Mouse (Mus musculus) left cerebral cortex, postnatal 4 days (tissue): ENCODE data around the gene Slc38a7. TPM values are rescaled to one million over a fixed set of nuclear protein-coding genes. Genes with fewer than 3 reads are reported as not detected.
A peak's percentile ranks its signal among the peaks of the same experiment; 100 is the strongest.
"Not testable (repeated sequence)": the region's sequence is repeated elsewhere in the genome, so short reads cannot be mapped to it uniquely, and the experiment has no call there.

Source experiments
- DNase-seq: peaks from one replicate; pipeline ENCODE4 v3.0.0-alpha.2; 2022
- intact Hi-C: fragments of 180-260 bp; cut with DNase I; formaldehyde crosslinking; loops from one replicate; pipeline ENCODE4 v1.15.1; 2025
- total RNA-seq, 2 experiments: library from RNA; stranded (reverse); gene quantifications; 2 replicates each; pipeline ENCODE4 v1.2.3; 2021

Gene Slc38a7
- total RNA-seq = 10 to 100 TPM; 42.5 to 43.2 TPM

- DNase-seq = peak; percentile 55
- intact Hi-C loops = no loop called here
These were observed at the start of gene Slc38a7 for GRCm38 (mm10) chr8:95853102-95853843. Gene Slc38a7 (minus strand): TSS chr8:95853539.

- DNase-seq = no peak
- intact Hi-C loops = no loop called here
These were observed 48.5 kb upstream of the Slc38a7 start for GRCm38 (mm10) chr8:95901864-95902263.

DNA sequence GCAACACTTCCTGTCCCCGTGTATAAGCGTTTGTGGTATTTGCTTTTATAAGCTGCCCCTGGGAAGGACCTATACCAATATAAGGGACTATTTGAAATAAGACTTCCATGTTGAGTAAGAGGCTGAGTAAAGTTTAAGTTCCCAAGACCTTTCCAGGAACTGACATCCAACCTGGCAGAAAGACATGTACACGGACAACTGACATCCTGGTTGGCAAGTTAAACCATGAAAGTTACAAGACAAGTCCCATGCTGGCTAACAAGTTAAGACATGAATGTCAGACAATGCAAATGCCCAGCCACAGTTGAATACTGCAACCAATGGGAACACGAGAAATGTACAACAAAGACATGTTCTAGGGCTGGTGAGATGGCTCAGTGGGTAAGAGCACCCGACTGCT, 40.4 kb upstream of the Slc38a7 start:
- intact Hi-C loops = no loop called here
- no peak for DNase-seq

DNA sequence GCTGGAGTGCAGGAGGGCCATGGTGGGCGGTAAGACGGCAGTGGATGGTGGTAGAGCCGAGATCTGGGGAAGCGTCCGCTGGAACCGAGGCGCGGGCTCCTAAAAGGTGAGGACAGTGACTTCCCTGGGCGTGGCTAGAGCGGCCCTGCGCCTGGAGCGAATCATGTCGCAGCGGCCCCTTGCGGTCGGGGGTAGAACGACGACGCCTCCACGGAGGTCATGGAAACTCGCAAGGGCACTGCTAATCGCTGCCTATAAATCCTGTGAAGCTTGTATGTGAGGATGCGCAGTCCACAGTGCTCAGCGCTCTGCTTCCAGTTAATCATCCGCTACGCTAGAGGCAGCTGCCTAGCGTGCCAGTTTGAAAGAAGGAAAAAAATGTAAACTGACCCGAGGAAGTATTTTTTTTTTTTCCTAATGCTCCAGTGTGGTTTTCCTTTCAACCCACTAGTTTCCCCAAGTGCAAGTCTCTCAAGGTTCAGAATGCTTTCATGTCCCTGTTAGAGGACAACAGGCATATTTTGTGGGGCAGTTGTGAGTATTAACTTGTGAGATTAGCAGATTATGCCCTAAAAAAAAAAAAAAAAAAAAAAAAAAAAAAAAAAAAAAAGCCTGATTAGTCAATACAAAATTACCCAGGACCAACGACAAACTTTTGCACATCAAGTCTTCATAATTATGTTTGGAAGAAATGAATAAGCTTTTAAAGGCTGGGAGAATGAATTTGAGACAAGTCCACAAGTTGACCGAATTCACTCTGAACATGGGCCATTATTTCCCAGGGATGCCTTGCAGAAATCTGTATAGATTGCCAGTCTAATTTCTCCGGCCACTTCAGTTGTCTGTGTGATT, 35.2 kb upstream of the Slc38a7 start, which contains the start of gene Got2:
Got2 (minus strand) TSS at position 263 of the 852 bp plus-strand sequence.
- peak; percentile 92 for DNase-seq
- intact Hi-C loops = no loop called here

DNA sequence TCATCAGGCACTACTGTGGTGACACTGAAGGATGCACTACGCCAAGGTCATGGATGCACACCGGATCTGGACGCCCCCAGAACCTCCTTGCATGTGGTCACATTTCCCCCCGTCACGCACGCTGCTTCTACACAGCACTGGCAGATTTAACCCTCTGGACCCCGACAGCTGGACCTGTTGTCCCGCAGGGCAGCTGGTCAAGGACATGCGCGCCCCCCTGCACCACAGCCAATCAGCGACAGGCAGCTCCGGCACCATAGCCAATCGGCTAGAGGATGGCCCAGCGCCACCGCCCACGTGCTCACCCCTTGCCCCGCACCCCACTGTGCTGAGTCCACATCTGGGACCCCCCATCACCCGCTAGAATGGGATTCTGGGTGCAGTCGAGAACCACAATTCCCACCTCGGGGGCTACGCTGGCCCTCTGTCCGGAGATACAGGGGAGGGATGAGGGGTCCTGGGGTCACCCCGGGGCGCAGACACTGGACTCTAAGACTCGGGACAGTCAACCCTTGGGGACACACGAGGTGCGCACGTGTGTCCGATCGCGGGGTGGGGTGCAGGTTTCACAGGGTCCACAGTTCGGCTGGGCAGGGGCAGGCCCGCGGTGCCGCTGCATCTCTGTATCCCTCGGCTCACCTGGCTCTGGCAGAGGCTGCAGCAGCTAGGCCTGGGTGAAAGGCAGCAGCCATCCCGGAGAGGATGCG, 34.4 kb upstream of the Slc38a7 start:
- intact Hi-C loops = no loop called here
- peak; percentile 89 for DNase-seq

GRCm38 (mm10) chr8:95886647-95887577, 33.6 kb upstream of the Slc38a7 start:
- intact Hi-C loops = no loop called here
- DNase-seq = peak; percentile 17

DNA sequence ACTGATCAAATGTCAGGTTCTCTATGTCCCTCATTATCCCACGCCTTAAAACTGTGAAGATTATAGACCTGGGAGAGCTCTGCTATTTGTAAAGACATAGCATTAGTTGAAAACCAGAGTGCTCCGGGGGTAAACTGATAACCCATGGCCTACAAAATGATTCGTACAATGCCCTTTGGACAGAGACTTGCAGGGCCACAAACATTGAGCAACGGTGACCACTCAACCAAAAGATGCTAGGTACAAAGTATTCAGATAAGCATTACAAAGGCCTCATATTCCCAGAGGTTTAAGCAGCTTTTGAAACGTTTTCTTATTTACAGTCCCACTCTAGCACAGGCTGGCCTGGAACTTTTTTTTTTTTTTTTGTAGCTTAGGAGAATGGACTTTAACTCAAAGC, 32.6 kb upstream of the Slc38a7 start:
- intact Hi-C loops = no loop called here

DNA sequence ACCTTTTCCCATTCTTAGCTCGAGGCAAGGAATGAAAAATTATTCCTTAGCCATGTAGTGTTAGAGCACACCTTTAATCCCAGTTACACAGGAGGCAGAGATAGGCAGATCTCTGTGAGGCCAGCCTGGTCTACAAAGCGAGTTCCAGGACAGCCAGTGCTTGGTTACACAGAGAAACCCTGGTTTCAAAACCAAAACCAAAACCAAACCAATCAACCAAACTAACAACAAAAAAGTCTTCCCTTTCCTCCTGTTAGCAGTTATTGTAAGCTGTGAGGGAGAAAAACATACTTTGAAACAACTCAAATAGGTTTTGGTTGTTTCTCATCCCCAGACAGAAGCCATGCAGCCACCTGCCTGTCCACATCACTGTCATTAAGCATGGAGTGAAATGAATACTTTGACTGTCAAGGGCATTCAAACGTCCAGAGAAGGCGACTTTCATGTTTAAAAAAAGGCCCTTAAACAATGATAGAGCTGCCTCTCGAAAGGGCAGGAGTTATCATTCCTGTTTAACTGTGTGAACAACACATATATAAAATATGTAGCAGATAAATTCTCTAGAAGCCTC, 32.0 kb upstream of the Slc38a7 start:
- intact Hi-C loops = no loop called here
- DNase-seq = no peak

More for the DNA sequence above, 32.6 kb upstream of the Slc38a7 start:
- no peak for DNase-seq

- no peak for DNase-seq
- intact Hi-C loops = no loop called here
These were observed 31.2 kb upstream of the Slc38a7 start for GRCm38 (mm10) chr8:95884491-95884890.

- intact Hi-C loops = no loop called here
- DNase-seq = no peak
These were observed 28.9 kb upstream of the Slc38a7 start for GRCm38 (mm10) chr8:95882191-95882590.

GRCm38 (mm10) chr8:95881576-95881975, 28.2 kb upstream of the Slc38a7 start:
- intact Hi-C loops = no loop called here
- DNase-seq = no peak

GRCm38 (mm10) chr8:95879823-95880222, 26.5 kb upstream of the Slc38a7 start:
- no peak for DNase-seq
- intact Hi-C loops = no loop called here

DNA sequence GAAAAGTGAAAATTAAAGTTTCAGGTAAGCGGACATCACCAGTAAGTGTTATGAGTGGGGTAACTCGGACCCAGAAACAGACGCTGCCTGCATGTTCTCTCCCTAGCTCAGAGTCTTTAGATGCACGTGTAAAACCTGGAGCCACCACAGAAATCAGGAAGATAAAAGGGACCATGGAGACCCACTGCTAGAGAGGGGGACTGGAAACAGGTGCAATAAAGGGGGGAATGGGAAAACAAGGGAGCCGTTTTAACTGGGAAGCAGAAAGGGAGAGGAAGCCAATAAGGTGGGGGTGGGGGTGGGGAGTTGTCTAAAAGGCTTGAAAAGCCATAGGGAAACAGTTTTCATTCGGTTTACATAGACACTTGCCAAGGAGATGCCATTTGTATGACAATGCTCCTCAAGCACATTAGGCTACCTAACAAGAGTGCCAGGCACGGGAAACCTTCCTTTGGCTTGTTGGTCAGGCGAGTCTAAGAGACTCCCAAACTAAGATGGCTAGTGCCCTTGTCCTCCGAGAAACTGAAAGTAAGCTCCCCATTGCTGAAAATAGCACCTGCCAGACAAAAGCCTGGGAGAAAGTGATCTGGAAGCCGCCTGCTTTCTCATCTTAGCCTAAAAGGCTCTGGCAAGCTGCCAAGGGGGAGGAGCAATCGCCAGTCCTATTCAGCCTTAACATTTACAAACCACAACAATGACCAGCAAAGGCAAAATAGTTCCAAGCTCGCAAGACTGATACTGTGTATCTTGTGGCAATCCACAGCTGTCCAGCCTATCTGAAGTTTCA, 25.0 kb upstream of the Slc38a7 start:
- DNase-seq = peak; percentile 58
- intact Hi-C loops = no loop called here

- intact Hi-C loops = no loop called here
- no peak for DNase-seq
These were observed 21.9 kb upstream of the Slc38a7 start for GRCm38 (mm10) chr8:95875270-95875669.

GRCm38 (mm10) chr8:95871690-95872089, 18.4 kb upstream of the Slc38a7 start:
- DNase-seq = no peak
- intact Hi-C loops = no loop called here

DNA sequence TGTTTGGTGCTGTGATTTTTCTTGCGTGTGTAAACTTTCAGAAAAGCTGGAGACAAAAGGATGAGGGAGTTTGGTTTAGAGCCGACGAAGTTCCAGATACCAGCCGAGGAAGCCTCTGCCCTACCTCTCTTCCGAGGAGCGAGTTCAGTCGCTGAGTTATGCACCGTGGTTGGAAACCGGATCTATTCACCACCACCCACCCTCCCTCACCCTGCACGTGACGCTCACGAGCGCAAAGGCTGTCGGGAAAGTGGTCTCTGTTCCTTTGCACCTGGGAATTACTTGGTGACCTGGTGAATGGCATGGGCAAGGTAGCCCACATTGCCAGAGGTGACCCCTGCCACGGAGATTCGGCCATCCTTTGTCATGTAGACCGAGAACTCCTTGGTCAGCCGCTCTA, 11.5 kb upstream of the Slc38a7 start:
- intact Hi-C loops, DNase-seq: not testable (repeated sequence)

GRCm38 (mm10) chr8:95863761-95864440, 10.6 kb upstream of the Slc38a7 start:
- DNase-seq, intact Hi-C loops: not testable (repeated sequence)

- no peak for DNase-seq
- intact Hi-C loops = no loop called here
These were observed 835 bp upstream of the Slc38a7 start for GRCm38 (mm10) chr8:95854174-95854573.
